Mouse (Mus musculus) cerebellum, adult 18-20 months (tissue): ENCODE data around the gene Nmnat2.

Experiments
- DNase-seq, 2 experiments: peaks; one replicate each; pipeline ENCODE4 v3.0.0; 2021

Gene Nmnat2

GRCm38 (mm10) chr1:153095328-153095727, 140.5 kb downstream of the Nmnat2 start:
- DNase-seq = no peak

- DNase-seq = no peak
These were observed 141.3 kb downstream of the Nmnat2 start for GRCm38 (mm10) chr1:153095826-153096727.

- no peak for DNase-seq
These were observed 142.4 kb downstream of the Nmnat2 start for GRCm38 (mm10) chr1:153097017-153097675.

GRCm38 (mm10) chr1:153098586-153098985, 143.8 kb downstream of the Nmnat2 start:
- no peak for DNase-seq

GRCm38 (mm10) chr1:153100912-153101311, 146.1 kb downstream of the Nmnat2 start:
- DNase-seq = no peak

GRCm38 (mm10) chr1:153101327-153101880, 146.6 kb downstream of the Nmnat2 start:
- peak; percentile 60 to 63 for DNase-seq

- DNase-seq = no peak
These were observed 147.7 kb downstream of the Nmnat2 start for GRCm38 (mm10) chr1:153102296-153103185.

GRCm38 (mm10) chr1:153103186-153103554, 148.4 kb downstream of the Nmnat2 start:
- DNase-seq = no peak

GRCm38 (mm10) chr1:153104804-153105203, 150.0 kb downstream of the Nmnat2 start:
- no peak for DNase-seq

GRCm38 (mm10) chr1:153107866-153108265, 153.1 kb downstream of the Nmnat2 start:
- peak; percentile 54 to 60 for DNase-seq

- no peak for DNase-seq
These were observed 154.6 kb downstream of the Nmnat2 start for GRCm38 (mm10) chr1:153109346-153109745.

- DNase-seq = no peak
These were observed 155.0 kb downstream of the Nmnat2 start for GRCm38 (mm10) chr1:153109836-153110235.

GRCm38 (mm10) chr1:153111596-153111995, 156.8 kb downstream of the Nmnat2 start:
- no peak for DNase-seq

- no peak for DNase-seq
These were observed 160.5 kb downstream of the Nmnat2 start for GRCm38 (mm10) chr1:153115315-153115714.

- DNase-seq = no peak
These were observed 165.8 kb downstream of the Nmnat2 start for GRCm38 (mm10) chr1:153120544-153120943.

GRCm38 (mm10) chr1:153121320-153121719, 166.5 kb downstream of the Nmnat2 start:
- DNase-seq = no peak

GRCm38 (mm10) chr1:153122764-153123163, 168.0 kb downstream of the Nmnat2 start:
- DNase-seq = no peak

- no peak for DNase-seq
These were observed 169.7 kb downstream of the Nmnat2 start for GRCm38 (mm10) chr1:153124502-153124901.

GRCm38 (mm10) chr1:153125287-153126275, 170.8 kb downstream of the Nmnat2 start:
- no peak for DNase-seq

- DNase-seq = peak; percentile 50 to 71
These were observed 171.9 kb downstream of the Nmnat2 start for GRCm38 (mm10) chr1:153126491-153127381.
